Mouse (Mus musculus): ENCODE data around the gene Pou5f2.

- TF ChIP-seq CTCF (IDR thresholded peaks at IDR 0.05; ENCODE audit: borderline replicate concordance, control insufficient read depth, extremely low read depth, insufficient read depth, low read length, poor library complexity) (no peak), POLR2A (IDR thresholded peaks at IDR 0.05; ENCODE audit: control insufficient read depth, extremely low read depth, insufficient read depth, low read length, poor library complexity) (no peak)
These were observed 8.1 kb downstream of the Pou5f2 start for GRCm38 (mm10) chr13:78032821-78033220.
